Mouse (Mus musculus): ENCODE results near the gene Elf3. TPM values are rescaled to one million over a fixed set of nuclear protein-coding genes. Genes with fewer than 3 reads are reported as not detected.
A peak's percentile ranks its signal among the peaks of the same experiment; 100 is the strongest.

Gene Elf3
- polyA plus RNA-seq, 1 experiment from 2014 or later: 161 TPM

DNA sequence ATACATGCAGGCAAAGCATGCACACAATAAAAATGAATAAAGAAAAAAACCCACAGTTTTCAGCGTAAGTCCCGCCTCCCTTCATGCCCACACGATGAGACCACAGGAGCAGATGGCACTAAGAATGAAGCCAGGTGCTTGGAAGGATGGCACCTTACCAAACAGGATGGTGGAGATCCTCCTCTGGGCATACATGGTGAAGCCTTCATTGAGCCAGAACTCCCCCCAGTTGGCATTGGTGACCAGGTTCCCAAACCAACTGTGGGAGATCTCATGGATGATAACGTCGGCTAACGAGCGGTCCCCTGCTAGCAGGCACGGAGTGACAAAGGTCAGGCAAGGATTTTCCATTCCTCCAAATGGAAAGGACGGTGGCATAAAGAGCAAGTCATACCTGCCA is 13.0 kb upstream of the Elf3 start:
- no peak for ATAC-seq (ENCODE audit: insufficient read depth, low FRiP score)
- Histone ChIP-seq H3K36me3 (ENCODE audit: control insufficient read depth, insufficient read depth, low read length) (peaks cover 25% of the 10 kb centered on the region), H3K27me3 (ENCODE audit: control insufficient read depth, insufficient read depth, low read length) (no peaks in the 10 kb centered on the region), H3K4me2 (ENCODE audit: low read depth, low read length) (no peak overlapping the region), H3K4me1 (ENCODE audit: control insufficient read depth, insufficient read depth, low read length) (no peaks in the 10 kb centered on the region), H3K4me3 (replicated peaks; ENCODE audit: low read length) (no peak overlapping the region), H3K9me3 (replicated peaks; ENCODE audit: control insufficient read depth, low read length) (no peaks in the 10 kb centered on the region), H3K9ac (ENCODE audit: low read length) (no peak overlapping the region), H3K27ac (ENCODE audit: low read length) (no peak overlapping the region)
- 89% methylated on average over 9 of the region's 9 CpGs for WGBS

DNA sequence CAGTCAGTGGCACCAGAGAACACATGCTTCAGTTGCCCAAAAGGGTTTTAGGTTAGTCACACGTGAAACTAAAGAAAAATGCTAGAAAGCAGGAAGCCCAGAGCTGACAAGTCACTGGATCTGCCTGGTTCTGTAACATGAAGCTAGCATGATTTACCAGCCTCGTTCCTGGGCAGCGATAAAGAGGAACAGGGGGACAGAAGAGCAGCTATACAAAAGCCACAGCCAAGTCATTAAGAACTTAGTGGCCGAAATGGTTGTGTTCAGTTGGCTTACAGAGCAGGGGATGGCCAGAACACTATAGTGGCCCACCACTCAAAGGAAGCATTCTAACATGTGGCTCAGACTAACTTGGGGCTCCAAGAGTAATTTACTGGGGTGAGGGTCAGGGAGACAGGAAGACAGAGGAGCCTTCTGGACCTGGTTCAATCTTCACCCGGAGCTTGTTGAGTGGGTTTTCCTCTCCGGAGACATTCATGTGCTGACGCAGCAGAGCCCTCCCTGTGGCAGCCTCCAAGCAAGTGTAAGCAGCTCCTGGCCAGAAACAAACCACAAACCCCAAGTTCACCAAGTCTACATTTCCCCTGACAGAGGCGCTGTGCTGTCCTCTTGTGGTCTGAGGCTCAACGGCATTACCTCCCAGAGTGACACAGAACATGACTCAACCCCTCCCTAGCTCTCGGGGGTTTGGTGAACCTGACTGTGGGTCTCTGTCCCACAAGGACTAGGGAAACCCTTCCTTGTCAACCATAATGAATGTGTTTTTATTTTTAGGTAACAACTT is 9.5 kb upstream of the Elf3 start:
- Histone ChIP-seq H3K4me1 (ENCODE audit: control insufficient read depth, insufficient read depth, low read length) (no peaks in the 10 kb centered on the region), H3K4me3 (replicated peaks; ENCODE audit: low read length) (no peak overlapping the region), H3K27ac (ENCODE audit: low read length) (peak overlapping the region; percentile 95; the same call in 1 of the 2 replicates), H3K9me3 (replicated peaks; ENCODE audit: control insufficient read depth, low read length) (no peaks in the 10 kb centered on the region), H3K4me2 (ENCODE audit: low read depth, low read length) (no peak overlapping the region), H3K9ac (ENCODE audit: low read length) (no peak overlapping the region), H3K27me3 (ENCODE audit: control insufficient read depth, insufficient read depth, low read length) (no peaks in the 10 kb centered on the region), H3K36me3 (ENCODE audit: control insufficient read depth, insufficient read depth, low read length) (peaks cover 29% of the 10 kb centered on the region)
- WGBS: 76% methylated on average over 10 of the region's 10 CpGs
- ATAC-seq (ENCODE audit: insufficient read depth, low FRiP score): no peak

DNA sequence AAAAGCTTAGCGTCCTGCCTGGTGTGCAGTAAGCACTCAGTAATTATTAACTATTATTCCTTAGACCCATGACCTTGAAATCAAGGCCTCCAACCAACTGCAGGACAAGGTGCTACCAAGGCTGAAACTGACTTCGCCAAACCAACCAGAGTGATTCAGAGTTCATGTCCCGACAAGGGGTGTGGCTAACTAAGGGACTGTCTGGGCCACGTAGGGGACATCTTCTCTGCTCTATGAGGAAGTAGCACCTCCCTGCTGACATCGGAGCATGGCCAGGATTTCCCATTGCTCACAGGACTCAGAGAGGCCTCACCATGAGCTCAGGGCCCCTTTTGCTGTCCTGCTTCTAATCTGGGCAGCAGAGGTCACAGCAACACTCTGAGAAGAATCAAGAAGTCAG is 7.5 kb upstream of the Elf3 start:
- peak; percentile 88 for ATAC-seq (ENCODE audit: insufficient read depth, low FRiP score)
- no peak overlapping the region for H3K4me2 ChIP-seq (ENCODE audit: low read depth, low read length)
- H3K4me1 ChIP-seq (ENCODE audit: control insufficient read depth, insufficient read depth, low read length): 0 out of 2 replicates have a peak, but pooled peaks cover 4% of the 10 kb centered on the region
- H3K9ac ChIP-seq (ENCODE audit: low read length): peak overlapping the region; percentile 50
- H3K4me3 ChIP-seq (replicated peaks; ENCODE audit: low read length): no peak overlapping the region
- 48% methylated on average over 5 of the region's 5 CpGs for WGBS
- H3K27ac ChIP-seq (ENCODE audit: low read length): peak overlapping the region; percentile 95
- H3K27me3 ChIP-seq (ENCODE audit: control insufficient read depth, insufficient read depth, low read length): no peaks in the 10 kb centered on the region
- no peaks in the 10 kb centered on the region for H3K9me3 ChIP-seq (replicated peaks; ENCODE audit: control insufficient read depth, low read length)
- peaks cover 29% of the 10 kb centered on the region for H3K36me3 ChIP-seq (ENCODE audit: control insufficient read depth, insufficient read depth, low read length)

DNA sequence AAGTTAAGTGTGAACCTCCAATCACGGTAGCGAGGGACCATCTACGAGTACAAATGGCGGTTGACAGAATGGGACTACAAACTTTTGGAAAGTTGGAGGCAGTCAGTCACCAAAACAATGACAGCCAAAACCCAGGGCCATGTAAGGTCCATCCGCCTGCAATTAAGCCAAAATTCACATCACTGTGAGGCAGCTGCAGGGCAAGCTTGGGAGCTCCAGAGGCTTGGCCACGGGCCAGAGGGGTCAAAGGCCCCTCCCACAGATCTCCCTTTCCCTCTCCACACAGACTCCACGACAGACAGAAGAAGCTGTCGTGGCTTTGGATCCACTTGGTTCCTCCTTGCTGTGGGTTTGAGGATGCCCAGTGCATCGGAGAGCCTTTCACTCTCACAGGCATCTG is 4.9 kb upstream of the Elf3 start:
- H3K27ac ChIP-seq (ENCODE audit: low read length): no peak overlapping the region
- H3K4me1 ChIP-seq (ENCODE audit: control insufficient read depth, insufficient read depth, low read length): peaks cover 4% of the 10 kb centered on the region; the same call in 1 of the 2 replicates
- no peak for ATAC-seq (ENCODE audit: insufficient read depth, low FRiP score)
- peaks cover 29% of the 10 kb centered on the region for H3K36me3 ChIP-seq (ENCODE audit: control insufficient read depth, insufficient read depth, low read length)
- no peak overlapping the region for H3K9ac ChIP-seq (ENCODE audit: low read length)
- H3K4me2 ChIP-seq (ENCODE audit: low read depth, low read length): no peak overlapping the region
- H3K27me3 ChIP-seq (ENCODE audit: control insufficient read depth, insufficient read depth, low read length): no peaks in the 10 kb centered on the region
- H3K9me3 ChIP-seq (replicated peaks; ENCODE audit: control insufficient read depth, low read length): no peaks in the 10 kb centered on the region
- WGBS: 75% methylated on average over 9 of the region's 9 CpGs
- H3K4me3 ChIP-seq (replicated peaks; ENCODE audit: low read length): no peak overlapping the region

DNA sequence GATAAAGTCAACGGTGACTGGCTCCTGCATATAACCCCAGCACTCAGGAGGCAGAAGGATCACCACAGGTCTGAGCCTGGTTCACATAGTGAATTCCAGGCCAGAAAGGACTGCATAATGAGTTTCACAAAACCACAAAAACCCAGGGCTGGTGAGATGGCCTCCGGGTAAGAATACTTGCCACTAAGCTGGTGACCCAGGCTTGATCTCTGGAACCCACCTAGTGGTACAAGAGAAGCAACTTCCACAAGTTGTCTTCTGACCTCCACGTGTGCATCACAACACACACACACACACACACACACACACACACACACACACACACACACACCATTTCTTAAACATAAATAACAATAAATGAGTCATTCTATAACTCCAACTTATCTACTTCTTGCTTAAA is 4.0 kb upstream of the Elf3 start:
- Histone ChIP-seq H3K4me2 (ENCODE audit: low read depth, low read length) (no peak overlapping the region), H3K9ac (ENCODE audit: low read length) (no peak overlapping the region), H3K9me3 (replicated peaks; ENCODE audit: control insufficient read depth, low read length) (no peaks in the 10 kb centered on the region), H3K36me3 (ENCODE audit: control insufficient read depth, insufficient read depth, low read length) (peaks cover 24% of the 10 kb centered on the region; the same call in 1 of the 2 replicates), H3K4me1 (ENCODE audit: control insufficient read depth, insufficient read depth, low read length) (peaks cover 4% of the 10 kb centered on the region; the same call in 1 of the 2 replicates), H3K27ac (ENCODE audit: low read length) (peak overlapping the region; percentile 87; the same call in 1 of the 2 replicates), H3K4me3 (replicated peaks; ENCODE audit: low read length) (no peak overlapping the region), H3K27me3 (ENCODE audit: control insufficient read depth, insufficient read depth, low read length) (no peaks in the 10 kb centered on the region)
- ATAC-seq (ENCODE audit: insufficient read depth, low FRiP score): no peak
- WGBS: 88% methylated on average over 3 of the region's 3 CpGs

DNA sequence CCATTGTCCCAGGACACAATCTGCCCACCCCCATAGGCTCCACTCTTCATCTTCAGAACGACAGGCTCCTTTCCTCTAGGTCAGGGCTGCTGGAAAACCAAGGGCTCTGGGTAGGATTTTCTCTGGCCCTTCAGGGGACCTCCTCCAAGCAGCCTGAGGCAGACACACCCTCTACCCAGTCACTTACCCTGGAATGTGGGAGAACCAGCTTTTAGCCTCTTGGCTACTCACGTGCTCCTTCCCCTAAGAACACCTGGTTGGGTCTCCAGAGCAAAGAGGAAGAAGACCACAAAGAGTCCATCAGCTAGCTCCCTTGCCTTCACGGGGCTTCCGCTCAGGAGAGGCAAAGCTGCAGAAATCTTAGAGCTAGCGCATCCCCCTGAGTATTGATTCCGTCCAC is 2.6 kb upstream of the Elf3 start:
- H3K27me3 ChIP-seq (ENCODE audit: control insufficient read depth, insufficient read depth, low read length): no peaks in the 10 kb centered on the region
- H3K4me3 ChIP-seq (replicated peaks; ENCODE audit: low read length): no peak overlapping the region
- ATAC-seq (ENCODE audit: insufficient read depth, low FRiP score): peak; percentile 38; the same call in 1 of the 2 replicates
- H3K36me3 ChIP-seq (ENCODE audit: control insufficient read depth, insufficient read depth, low read length): peaks cover 22% of the 10 kb centered on the region; the same call in 1 of the 2 replicates
- H3K9me3 ChIP-seq (replicated peaks; ENCODE audit: control insufficient read depth, low read length): no peaks in the 10 kb centered on the region
- H3K4me1 ChIP-seq (ENCODE audit: control insufficient read depth, insufficient read depth, low read length): peaks cover 4% of the 10 kb centered on the region; the same call in 1 of the 2 replicates
- H3K27ac ChIP-seq (ENCODE audit: low read length): peak overlapping the region; percentile 87
- peak overlapping the region; percentile 9; the same call in 1 of the 2 replicates for H3K9ac ChIP-seq (ENCODE audit: low read length)
- 55% methylated on average over 6 of the region's 6 CpGs for WGBS
- peak overlapping the region; percentile 32; the same call in 1 of the 2 replicates for H3K4me2 ChIP-seq (ENCODE audit: low read depth, low read length)

DNA sequence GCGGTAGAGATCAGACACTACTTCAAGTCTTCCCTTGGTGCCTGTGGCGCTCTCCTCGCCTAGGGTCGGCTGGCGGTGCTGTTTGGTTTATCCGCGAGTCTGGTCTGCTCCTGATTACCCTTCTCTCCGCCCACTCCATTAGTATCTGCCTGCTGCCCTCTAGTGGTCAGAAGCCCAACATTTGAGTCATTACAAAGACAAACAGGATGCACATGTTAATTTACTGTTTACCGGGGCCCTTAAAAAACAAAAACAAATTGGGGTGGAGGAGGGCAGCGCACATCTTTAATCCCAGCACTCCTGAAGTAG is 714 bp upstream of the Elf3 start:
- H3K9me3 ChIP-seq (replicated peaks; ENCODE audit: control insufficient read depth, low read length): no peaks in the 10 kb centered on the region
- peak; percentile 62; the same call in 1 of the 2 replicates for ATAC-seq (ENCODE audit: insufficient read depth, low FRiP score)
- H3K27ac ChIP-seq (ENCODE audit: low read length): peak overlapping the region; percentile 96
- H3K4me3 ChIP-seq (replicated peaks; ENCODE audit: low read length): peak overlapping the region; percentile 40
- H3K36me3 ChIP-seq (ENCODE audit: control insufficient read depth, insufficient read depth, low read length): 0 out of 2 replicates have a peak, but pooled peaks cover 12% of the 10 kb centered on the region
- peak overlapping the region; percentile 58 for H3K4me2 ChIP-seq (ENCODE audit: low read depth, low read length)
- under 1% methylated on average over 10 of the region's 10 CpGs for WGBS
- H3K4me1 ChIP-seq (ENCODE audit: control insufficient read depth, insufficient read depth, low read length): peaks cover 4% of the 10 kb centered on the region; the same call in 1 of the 2 replicates
- H3K9ac ChIP-seq (ENCODE audit: low read length): peak overlapping the region; percentile 69
- no peaks in the 10 kb centered on the region for H3K27me3 ChIP-seq (ENCODE audit: control insufficient read depth, insufficient read depth, low read length)

DNA sequence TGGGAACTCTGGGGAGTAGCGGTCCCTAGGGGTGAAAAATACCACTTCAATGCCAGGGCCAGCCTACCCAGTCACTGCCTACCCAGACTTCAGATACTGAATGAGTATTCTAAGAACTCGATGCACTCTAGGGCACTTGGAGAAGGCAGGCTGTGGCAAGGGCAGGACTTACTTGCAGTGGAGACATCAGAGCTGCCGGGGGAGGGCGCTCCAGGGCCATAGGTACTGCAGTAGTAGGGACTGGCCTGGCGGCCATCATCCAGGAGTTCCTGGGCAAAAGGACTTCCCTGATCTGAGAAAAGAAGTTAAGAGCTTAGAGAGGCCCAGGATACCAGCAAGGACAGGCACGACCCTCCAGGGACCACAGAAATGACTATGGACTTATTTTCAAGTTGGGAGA is 2.1 kb downstream of the Elf3 start:
- Histone ChIP-seq H3K27me3 (ENCODE audit: control insufficient read depth, insufficient read depth, low read length) (no peaks in the 10 kb centered on the region), H3K4me1 (ENCODE audit: control insufficient read depth, insufficient read depth, low read length) (peaks cover 8% of the 10 kb centered on the region; the same call in 1 of the 2 replicates), H3K9me3 (replicated peaks; ENCODE audit: control insufficient read depth, low read length) (no peaks in the 10 kb centered on the region), H3K27ac (ENCODE audit: low read length) (peak overlapping the region; percentile 77), H3K9ac (ENCODE audit: low read length) (peak overlapping the region; percentile 75), H3K4me2 (ENCODE audit: low read depth, low read length) (peak overlapping the region; percentile 50), H3K36me3 (ENCODE audit: control insufficient read depth, insufficient read depth, low read length) (no peaks in the 10 kb centered on the region), H3K4me3 (replicated peaks; ENCODE audit: low read length) (peak overlapping the region; percentile 53)
- ATAC-seq (ENCODE audit: insufficient read depth, low FRiP score): no peak
- WGBS: 63% methylated on average over 6 of the region's 6 CpGs

DNA sequence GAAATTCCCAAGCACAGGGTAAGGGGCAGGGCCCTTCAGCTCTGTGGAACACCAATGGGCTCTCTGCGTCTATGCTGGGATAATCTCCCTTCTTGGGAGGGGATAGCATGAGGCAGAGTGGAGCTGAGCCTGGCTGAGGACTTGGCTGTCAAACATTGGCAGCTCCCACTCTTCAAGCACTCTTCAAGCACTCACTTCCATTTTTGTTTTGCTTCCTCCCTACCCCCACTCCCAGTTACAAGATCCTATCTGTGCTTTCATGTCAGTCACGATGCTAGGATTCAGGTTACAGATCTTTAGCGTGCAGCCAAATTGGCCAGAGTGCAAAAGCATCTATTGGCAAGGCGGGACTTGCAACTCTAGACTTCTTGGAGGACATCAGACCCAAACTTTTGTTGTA is 5.5 kb downstream of the Elf3 start:
- peak overlapping the region; percentile 50 for H3K4me2 ChIP-seq (ENCODE audit: low read depth, low read length)
- H3K9me3 ChIP-seq (replicated peaks; ENCODE audit: control insufficient read depth, low read length): no peaks in the 10 kb centered on the region
- peak overlapping the region; percentile 1; the same call in 1 of the 2 replicates for H3K9ac ChIP-seq (ENCODE audit: low read length)
- H3K4me3 ChIP-seq (replicated peaks; ENCODE audit: low read length): no peak overlapping the region
- H3K36me3 ChIP-seq (ENCODE audit: control insufficient read depth, insufficient read depth, low read length): no peaks in the 10 kb centered on the region
- ATAC-seq (ENCODE audit: insufficient read depth, low FRiP score): no peak
- H3K27me3 ChIP-seq (ENCODE audit: control insufficient read depth, insufficient read depth, low read length): no peaks in the 10 kb centered on the region
- peak overlapping the region; percentile 13; the same call in 1 of the 2 replicates for H3K27ac ChIP-seq (ENCODE audit: low read length)
- 35% methylated on average over 4 of the region's 4 CpGs for WGBS
- peaks cover 6% of the 10 kb centered on the region; the same call in 1 of the 2 replicates for H3K4me1 ChIP-seq (ENCODE audit: control insufficient read depth, insufficient read depth, low read length)
